Mouse (Mus musculus): ENCODE results near the gene Slc5a4b.

DNA sequence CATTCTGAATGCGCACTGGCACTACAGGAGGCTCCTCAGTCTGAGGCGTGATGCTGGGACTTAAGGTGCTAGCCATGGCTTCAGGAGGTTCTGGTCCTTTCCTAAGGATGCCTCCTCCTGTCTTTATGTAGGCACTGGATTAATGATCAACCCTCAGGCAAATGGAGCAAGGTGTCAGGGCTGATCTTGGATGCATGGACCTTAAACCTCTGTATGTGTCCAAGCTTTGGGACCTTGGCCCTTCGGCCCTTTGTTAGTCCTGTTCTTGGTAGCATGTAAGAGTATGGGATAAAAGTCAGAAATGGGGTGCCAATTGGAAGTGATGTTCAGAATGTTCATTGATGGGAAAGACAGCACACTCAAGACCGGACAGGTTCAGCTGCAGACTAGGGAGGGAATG, at the start of gene Slc5a4b:
- TF ChIP-seq POLR2A (IDR thresholded peaks at IDR 0.05; ENCODE audit: extremely low read depth, insufficient read depth, low read length) (no peak), CTCF (IDR thresholded peaks at IDR 0.05; ENCODE audit: low read depth, low read length) (no peak)

Measured in liver, adult 2 months (tissue).